Mouse (Mus musculus) liver, embryonic 14 days (tissue): Measurements from ENCODE around the gene Ttc37. TPM values are rescaled to one million over a fixed set of nuclear protein-coding genes. Genes with fewer than 3 reads are reported as not detected.

Source experiments
- polyA plus RNA-seq: library from polyadenylated mRNA; depleted of rRNA; stranded (reverse); fragments of >200 nt; gene quantifications from 2 replicates; pipeline ENCODE4 v1.2.3, GENCODE M21; 2012; rRNA removed

Ttc37 gene
- 4.2 and 4.4 TPM in 2 replicates for polyA plus RNA-seq

GRCm38 (mm10) chr13:76098493-76099303, at the start of gene Ttc37, which contains the start of gene Arsk:
Ttc37 (plus strand) TSS chr13:76098734.
Arsk (minus strand) TSS chr13:76098660.

DNA sequence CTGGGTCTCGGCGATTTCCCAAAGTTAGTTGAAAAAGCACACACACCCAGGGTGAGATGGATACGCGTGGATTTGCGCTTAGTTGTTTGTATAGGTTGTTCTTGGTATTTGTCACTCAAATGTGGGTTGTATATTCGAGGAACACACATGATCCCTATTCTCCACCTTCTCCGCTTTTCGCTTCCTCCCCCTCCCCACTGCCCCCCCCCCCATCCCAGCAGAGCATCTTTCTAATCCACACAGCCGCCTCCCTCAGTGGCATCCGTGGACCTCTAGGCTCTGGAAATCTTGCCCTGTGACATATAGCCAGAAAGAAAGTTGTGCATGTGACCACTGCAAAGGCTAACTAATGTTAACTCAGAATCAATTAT, 41.7 kb upstream of the Ttc37 start, which contains the start of gene Gpr150:
Gene Gpr150 (minus strand): TSS at position 101 of the 371 bp plus-strand sequence.

Other genes with a start within 250 kb of the Ttc37 start
- gene Rhobtb3, start 154.8 kb upstream of the Ttc37 start, polyA plus RNA-seq = 1.9 and 2.1 TPM in 2 replicates
- gene Spata9, start 131.6 kb upstream of the Ttc37 start, polyA plus RNA-seq = 0.07 TPM in 1 of 2 replicates, not detected in the other
- gene Rfesd, start 80.0 kb upstream of the Ttc37 start, polyA plus RNA-seq = 52.1 and 54.4 TPM in 2 replicates
- gene Gpr150, start 41.7 kb upstream of the Ttc37 start, polyA plus RNA-seq = 1.4 and 1.6 TPM in 2 replicates
- 1.4 and 1.9 TPM in 2 replicates for gene Arsk, start 74 bp upstream of the Ttc37 start, polyA plus RNA-seq
- gene Fam81b, start 206.3 kb downstream of the Ttc37 start, polyA plus RNA-seq = not detected in 2 replicates